18 mouse cellular contexts compared by ENCODE assay signal in the genomic region with DNA sequence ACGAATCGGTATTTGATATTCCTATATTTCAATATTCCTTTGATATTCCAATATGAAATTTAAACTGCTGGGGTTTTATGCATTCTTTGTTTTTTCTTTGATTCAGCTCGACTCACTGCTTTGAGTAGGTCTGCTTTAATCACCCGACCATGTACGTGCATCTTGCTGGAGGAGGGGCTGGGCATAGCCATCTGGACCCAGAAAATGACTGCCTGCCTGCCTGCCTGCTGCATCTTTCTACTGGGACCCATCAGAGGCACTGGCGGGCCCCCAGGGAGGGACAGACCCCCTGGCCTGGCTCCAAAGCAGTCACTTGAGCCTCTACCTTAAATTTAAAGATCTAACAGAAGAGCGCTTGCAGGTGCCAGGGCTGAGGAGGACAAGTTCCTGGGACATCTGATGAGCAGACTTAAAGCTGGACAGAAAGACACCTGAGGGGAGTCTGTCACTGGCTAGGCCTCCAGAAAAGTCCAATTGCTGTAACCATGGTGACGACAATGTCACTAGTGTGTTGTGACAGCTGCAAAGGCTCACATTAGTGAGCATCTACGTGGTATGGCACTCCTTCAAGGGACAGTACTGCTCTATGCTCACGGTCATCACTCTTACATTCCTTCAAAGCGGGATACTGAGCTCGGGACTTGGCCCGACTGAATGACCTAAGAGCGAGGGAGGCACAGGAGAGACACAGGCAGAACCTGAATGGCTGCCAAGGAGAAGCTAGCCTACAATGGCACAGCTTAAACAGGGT.
DNase-seq lines count a peak whose midpoint lies in the region; ATAC-seq and TF ChIP-seq lines count a peak whose summit lies in the region.
"Had no signal": no experiment of that assay in that cellular context is flagged by ENCODE, and none has a peak within 500 bp of the region (broad histone marks: within the 10 kb centered on the region; RNA-seq: fewer than 3 reads in every experiment).

No protein-coding gene starts in this region.

- peak overlapping the region; percentile 14; the same call in 1 of the 2 replicates for H3K27ac ChIP-seq in forebrain, embryonic 14.5 days (ENCODE audit: low read depth, low read length)
- H3K27ac ChIP-seq in forebrain, embryonic 11.5 days (ENCODE audit: low read depth, low read length), result no peak overlapping the region
- H3K27ac ChIP-seq in kidney, postnatal 0 days, result no peak overlapping the region
- H3K27ac ChIP-seq in embryonic facial prominence, embryonic 11.5 days (replicated peaks; ENCODE audit: low read depth, low read length), result no peak overlapping the region
- H3K27ac ChIP-seq in midbrain, embryonic 16.5 days (ENCODE audit: low read length), result no peak overlapping the region
- H3K27ac ChIP-seq: liver, embryonic 14.5 days had no signal

- TF ChIP-seq CTCF in kidney, postnatal 0 days (IDR thresholded peaks at IDR 0.05; ENCODE audit: low read depth), result no peak

- no peak overlapping the region for H3K4me2 ChIP-seq in forebrain, embryonic 14.5 days (ENCODE audit: low read length)
- no peak overlapping the region for H3K4me2 ChIP-seq in forebrain, embryonic 11.5 days (ENCODE audit: low read depth, low read length, severe bottlenecking)
- no peak overlapping the region for H3K4me2 ChIP-seq in kidney, postnatal 0 days (ENCODE audit: low read length)
- no peak overlapping the region for H3K4me2 ChIP-seq in embryonic facial prominence, embryonic 11.5 days (ENCODE audit: low read depth, low read length)
- H3K4me2 ChIP-seq in midbrain, embryonic 16.5 days (ENCODE audit: low read length), result no peak overlapping the region
- H3K4me2 ChIP-seq: heart, embryonic 12.5 days had no signal

- no peak overlapping the region for H3K9ac ChIP-seq in forebrain, embryonic 14.5 days (ENCODE audit: low read length)
- H3K9ac ChIP-seq in forebrain, embryonic 11.5 days (ENCODE audit: low read length), result no peak overlapping the region
- no peak overlapping the region for H3K9ac ChIP-seq in kidney, postnatal 0 days (ENCODE audit: low read depth, low read length)
- 0 out of 2 replicates have a peak overlapping the region, but pooled peaks have one; percentile 10 for H3K9ac ChIP-seq in embryonic facial prominence, embryonic 11.5 days (replicated peaks; ENCODE audit: low read length)
- no peak overlapping the region for H3K9ac ChIP-seq in midbrain, embryonic 16.5 days (ENCODE audit: low read depth, low read length)
- H3K9ac ChIP-seq: heart, embryonic 12.5 days; liver, embryonic 14.5 days had no signal

- peak; percentile 75; the same call in 1 of the 2 replicates for ATAC-seq in forebrain, embryonic 14.5 days
- ATAC-seq in forebrain, embryonic 11.5 days (replicated peaks; ENCODE audit: low FRiP score), result no peak
- no peak for ATAC-seq in kidney, postnatal 0 days (replicated peaks; ENCODE audit: low FRiP score, low read depth)
- no peak for ATAC-seq in embryonic facial prominence, embryonic 11.5 days (replicated peaks; ENCODE audit: insufficient number of reproducible peaks, low FRiP score, low TSS enrichment, low read depth)
- peak; percentile 48; the same call in 1 of the 2 replicates for ATAC-seq in midbrain, embryonic 16.5 days

- no peak overlapping the region for H3K4me3 ChIP-seq in forebrain, embryonic 14.5 days (ENCODE audit: low read depth, low read length)
- no peak overlapping the region for H3K4me3 ChIP-seq in forebrain, embryonic 11.5 days (ENCODE audit: low read depth, low read length)
- no peak overlapping the region for H3K4me3 ChIP-seq in kidney, postnatal 0 days (replicated peaks; ENCODE audit: low read depth, low read length)
- H3K4me3 ChIP-seq in embryonic facial prominence, embryonic 11.5 days (ENCODE audit: low read depth, low read length), result no peak overlapping the region
- no peak overlapping the region for H3K4me3 ChIP-seq in midbrain, embryonic 16.5 days (ENCODE audit: low read depth, low read length)
- H3K4me3 ChIP-seq: heart, embryonic 12.5 days had no signal

- peak; percentile 45 for DNase-seq in forebrain, embryonic 14.5 days (ENCODE audit: low spot score)
- DNase-seq in forebrain, embryonic 11.5 days (ENCODE audit: low spot score), result no peak
- peak; percentile 19 for DNase-seq in kidney, postnatal 0 days (ENCODE audit: low spot score)
- DNase-seq in kidney, adult 11 months, result no peak
- no peak for DNase-seq in embryonic facial prominence, embryonic 11.5 days (ENCODE audit: low spot score)
- no peak for DNase-seq in heart, adult 8-10 months (ENCODE audit: low spot score)
- no peak for DNase-seq in heart, postnatal 4 days
- DNase-seq: adrenal gland, postnatal 10 days; B cell, adult 2 months; cerebellum, postnatal 36 days; gastrocnemius, postnatal 10 days; kidney, postnatal 36 days; layer of hippocampus, postnatal 36 days; lung, postnatal 36 days; thymus, adult 2 months had no signal

- no peaks in the 10 kb centered on the region for H3K9me3 ChIP-seq in forebrain, embryonic 14.5 days (replicated peaks; ENCODE audit: control insufficient read depth, low read length)
- H3K9me3 ChIP-seq in forebrain, embryonic 11.5 days (ENCODE audit: control insufficient read depth, low read length), result no peaks in the 10 kb centered on the region
- H3K9me3 ChIP-seq in kidney, postnatal 0 days (replicated peaks; ENCODE audit: low read length), result no peaks in the 10 kb centered on the region
- no peaks in the 10 kb centered on the region for H3K9me3 ChIP-seq in embryonic facial prominence, embryonic 11.5 days (replicated peaks; ENCODE audit: control insufficient read depth, low read length)
- H3K9me3 ChIP-seq in midbrain, embryonic 16.5 days (replicated peaks; ENCODE audit: control insufficient read depth, low read length, poor library complexity, severe bottlenecking), result no peaks in the 10 kb centered on the region

- H3K27me3 ChIP-seq in forebrain, embryonic 14.5 days (replicated peaks; ENCODE audit: control insufficient read depth, insufficient read depth, low read length), result no peaks in the 10 kb centered on the region
- no peaks in the 10 kb centered on the region for H3K27me3 ChIP-seq in forebrain, embryonic 11.5 days (ENCODE audit: control insufficient read depth, insufficient read depth, low read length)
- no peaks in the 10 kb centered on the region for H3K27me3 ChIP-seq in kidney, postnatal 0 days (ENCODE audit: insufficient read depth, low read length)
- H3K27me3 ChIP-seq in embryonic facial prominence, embryonic 11.5 days (ENCODE audit: control insufficient read depth, insufficient read depth, low read length), result no peaks in the 10 kb centered on the region
- no peaks in the 10 kb centered on the region; the same call in 1 of the 2 replicates for H3K27me3 ChIP-seq in midbrain, embryonic 16.5 days (ENCODE audit: control insufficient read depth, insufficient read depth, low read depth, low read length)

- H3K36me3 ChIP-seq in forebrain, embryonic 14.5 days (ENCODE audit: control insufficient read depth, insufficient read depth, low read length), result no peaks in the 10 kb centered on the region
- no peaks in the 10 kb centered on the region for H3K36me3 ChIP-seq in forebrain, embryonic 11.5 days (ENCODE audit: control insufficient read depth, insufficient read depth, low read length)
- H3K36me3 ChIP-seq in kidney, postnatal 0 days (ENCODE audit: insufficient read depth, low read length), result no peaks in the 10 kb centered on the region
- H3K36me3 ChIP-seq in embryonic facial prominence, embryonic 11.5 days (replicated peaks; ENCODE audit: control insufficient read depth, insufficient read depth, low read depth, low read length), result no peaks in the 10 kb centered on the region
- H3K36me3 ChIP-seq in midbrain, embryonic 16.5 days (ENCODE audit: control insufficient read depth, insufficient read depth, low read length), result no peaks in the 10 kb centered on the region
- H3K36me3 ChIP-seq: heart, embryonic 12.5 days had no signal

- WGBS in forebrain, embryonic 14.5 days, result 60% methylated on average over 14 of the region's 14 CpGs
- WGBS in forebrain, embryonic 11.5 days, result 71% methylated on average over 14 of the region's 14 CpGs
- WGBS in kidney, postnatal 0 days, result 41% methylated on average over 14 of the region's 14 CpGs
- WGBS in embryonic facial prominence, embryonic 11.5 days, result 62% methylated on average over 14 of the region's 14 CpGs
- WGBS in midbrain, embryonic 16.5 days, result 48% methylated on average over 14 of the region's 14 CpGs

- peaks cover 6% of the 10 kb centered on the region; the same call in 1 of the 2 replicates for H3K4me1 ChIP-seq in forebrain, embryonic 14.5 days (ENCODE audit: control insufficient read depth, insufficient read depth, low read length)
- no peaks in the 10 kb centered on the region for H3K4me1 ChIP-seq in forebrain, embryonic 11.5 days (replicated peaks; ENCODE audit: control insufficient read depth, insufficient read depth, low read length)
- H3K4me1 ChIP-seq in kidney, postnatal 0 days (replicated peaks; ENCODE audit: insufficient read depth, low read length), result no peaks in the 10 kb centered on the region
- H3K4me1 ChIP-seq in embryonic facial prominence, embryonic 11.5 days (ENCODE audit: control insufficient read depth, insufficient read depth, low read length), result no peaks in the 10 kb centered on the region; the same call in 1 of the 2 replicates
- peaks cover 4% of the 10 kb centered on the region; the same call in 1 of the 2 replicates for H3K4me1 ChIP-seq in midbrain, embryonic 16.5 days (ENCODE audit: control insufficient read depth, insufficient read depth, low read length)
- H3K4me1 ChIP-seq: heart, embryonic 12.5 days had no signal

Comparison
In these comparisons a context has a peak if more than half of its experiments do, and no peak if none do; other contexts are left out.
1. ATAC-seq: peak in forebrain, embryonic 14.5 days (single experiment) and midbrain, embryonic 16.5 days (single experiment); none in forebrain, embryonic 11.5 days (single experiment), kidney, postnatal 0 days (single experiment) and embryonic facial prominence, embryonic 11.5 days (single experiment).
2. DNase-seq: peak in forebrain, embryonic 14.5 days (single experiment) and kidney, postnatal 0 days (single experiment); none in forebrain, embryonic 11.5 days (single experiment), kidney, adult 11 months (single experiment), embryonic facial prominence, embryonic 11.5 days (single experiment), heart, adult 8-10 months (single experiment) and heart, postnatal 4 days (single experiment).